Mouse (Mus musculus) bone marrow, adult 2 months (tissue): Measurements from ENCODE around the gene Gbe1.

ENCODE experiments used
- CTCF ChIP-seq: fragments of 200-500 bp; IDR thresholded peaks from 2 replicates; pipeline ENCODE4 v1.5.1; 2011; ENCODE audit warnings: low read length, control low read depth; ENCODE audit not compliant: control insufficient read depth, insufficient read depth
- POLR2A ChIP-seq: fragments of 200-500 bp; IDR thresholded peaks from 2 replicates; pipeline ENCODE4 v1.6.1; 2011; ENCODE audit warnings: low read depth, mild to moderate bottlenecking, control low read depth, low read length, borderline replicate concordance; ENCODE audit not compliant: control insufficient read depth

DNA sequence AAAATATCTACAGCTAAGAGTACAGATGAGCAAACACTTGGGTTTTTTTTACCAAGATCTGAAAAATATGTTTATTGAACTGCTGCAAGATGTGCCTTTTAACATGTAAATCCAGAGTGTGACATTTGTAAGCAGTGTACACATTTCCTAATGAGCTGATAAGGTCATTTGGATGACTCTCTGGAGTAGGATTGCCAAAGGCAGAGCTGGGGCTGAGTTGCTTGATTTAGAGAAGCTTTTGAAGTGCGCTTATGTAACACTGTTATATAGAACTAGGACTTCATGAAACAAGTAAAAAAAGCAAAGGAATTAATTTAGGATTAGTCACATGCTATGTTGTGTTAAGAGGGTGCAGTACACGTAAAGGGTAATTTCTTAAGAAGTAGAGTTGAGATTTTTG is 221.5 kb downstream of the Gbe1 start:
- TF ChIP-seq CTCF (no peak), POLR2A (no peak)
